Mouse (Mus musculus) embryo, embryonic 10 days (tissue): Measurements from ENCODE around the gene Fstl1.
A peak's percentile ranks its signal among the peaks of the same experiment; 100 is the strongest.

Experiments used
- DNase-seq: peaks from one replicate; pipeline ENCODE4 v3.0.0-alpha.2; 2015; ENCODE audit warnings: low spot score

Gene Fstl1

DNA sequence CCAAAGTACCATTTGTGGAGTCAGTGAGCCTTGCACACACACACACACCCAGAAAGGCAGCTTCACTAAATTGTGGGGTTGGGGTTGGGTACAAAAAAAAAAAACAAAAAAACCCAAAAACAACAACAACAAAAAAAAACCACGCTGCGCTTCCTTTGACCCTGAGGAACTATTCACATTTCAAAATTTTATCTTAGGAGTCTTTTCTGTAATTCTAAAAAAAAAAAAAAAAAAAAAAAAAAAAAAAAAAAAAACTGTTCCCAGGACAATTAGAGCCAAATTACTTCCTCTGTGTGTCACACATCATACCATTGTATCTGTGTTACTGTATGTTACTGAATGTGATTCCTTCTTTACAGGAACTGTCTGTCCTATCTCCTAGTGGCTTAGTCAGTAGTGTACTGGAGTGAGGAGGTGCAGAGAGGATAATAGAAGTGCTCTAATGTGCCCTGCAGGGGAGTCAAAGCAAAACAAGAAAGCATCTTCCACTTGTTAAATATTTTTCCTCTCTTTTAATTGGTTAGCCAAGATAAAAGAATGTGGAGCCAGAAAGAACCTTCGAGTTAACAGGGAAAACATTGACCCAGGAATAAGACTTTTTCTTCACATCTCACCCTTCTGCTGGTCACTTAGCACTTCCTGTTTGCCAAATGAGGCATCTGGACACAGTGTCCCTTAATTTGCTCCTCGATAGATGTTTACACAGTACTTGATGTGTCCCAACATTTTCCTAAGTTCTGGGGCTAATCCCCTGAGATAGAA, 93.0 kb downstream of the Fstl1 start:
- peak; percentile 29 for DNase-seq

DNA sequence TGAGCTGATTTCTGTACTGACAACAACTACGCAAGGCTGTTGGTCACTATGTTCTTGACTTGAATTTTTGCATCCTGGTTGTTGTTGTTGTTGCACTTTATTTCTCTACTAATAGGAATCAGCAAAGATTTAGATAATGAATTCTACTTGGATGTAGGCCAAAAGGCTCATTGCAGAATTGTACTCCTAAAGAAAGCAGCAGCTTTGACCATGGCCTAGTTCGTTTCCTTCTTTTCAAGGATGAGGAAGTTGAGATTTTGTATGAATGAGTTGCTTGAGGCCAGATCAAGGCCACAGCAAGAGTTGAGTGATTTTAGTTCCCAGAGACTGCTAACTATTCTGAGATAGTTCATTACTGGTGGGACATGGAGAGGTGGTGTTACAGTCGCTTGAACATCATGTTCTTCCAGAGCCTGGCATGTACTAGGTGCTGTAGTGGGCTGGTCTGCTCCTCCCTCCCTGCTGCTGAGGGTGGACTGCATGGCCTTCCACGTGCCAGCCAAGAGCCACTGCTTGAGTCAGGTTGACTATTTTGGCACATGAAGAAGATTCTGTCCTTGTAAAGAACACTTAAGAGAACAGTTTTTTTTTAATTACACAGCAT, 94.5 kb downstream of the Fstl1 start:
- DNase-seq = no peak

DNA sequence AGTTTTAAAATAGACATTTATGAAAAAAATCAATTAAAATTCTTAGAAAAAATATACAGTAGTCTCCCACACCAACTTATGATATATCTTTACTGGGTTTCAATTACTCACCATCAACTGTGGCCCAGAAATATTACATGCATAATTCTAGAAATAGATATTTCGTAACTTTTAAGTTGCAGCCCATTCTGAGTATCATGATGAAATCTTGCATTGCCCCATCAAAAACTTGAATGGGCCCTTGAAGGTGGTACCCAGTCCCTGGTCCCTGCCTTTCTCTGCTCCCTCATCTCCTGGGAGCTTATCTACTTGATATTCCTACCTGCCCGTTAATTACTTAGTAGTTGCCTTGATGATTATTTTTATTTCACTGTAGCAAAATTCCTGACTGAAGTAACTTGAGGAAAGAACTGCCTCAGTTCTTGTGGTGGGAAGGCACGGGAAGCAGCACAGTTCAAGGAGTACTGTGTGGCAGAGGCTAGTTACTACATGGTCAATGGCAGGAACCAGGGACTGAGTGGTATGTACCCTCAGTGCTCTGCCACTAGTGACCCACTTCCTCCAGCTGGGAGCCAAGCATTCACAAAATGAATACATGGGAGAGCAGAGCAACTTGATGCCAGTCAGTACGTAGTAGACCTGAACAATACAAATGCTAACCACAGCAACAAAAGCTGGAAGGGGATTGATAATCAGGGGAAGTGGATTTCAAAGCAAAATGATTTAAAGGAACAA, 98.0 kb downstream of the Fstl1 start:
- DNase-seq = no peak

DNA sequence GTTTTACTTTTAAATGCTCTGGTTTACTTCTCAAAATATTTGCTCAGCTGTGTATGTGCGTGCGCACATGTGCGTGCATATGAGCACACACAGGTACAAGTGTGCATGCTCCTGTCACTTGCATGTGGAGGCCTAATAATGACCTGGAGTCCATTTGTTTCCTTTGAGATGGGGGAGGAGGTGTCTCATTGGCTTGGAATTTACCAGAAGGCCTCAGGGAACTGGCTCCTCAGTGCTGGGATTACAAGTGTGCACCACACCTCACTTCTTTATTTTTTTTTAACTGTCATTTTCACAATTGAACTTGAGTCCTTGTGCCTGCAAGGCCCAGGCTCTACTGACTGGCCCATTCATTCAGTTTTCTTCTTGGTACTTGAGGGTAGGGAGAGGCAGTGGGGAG, 100.7 kb downstream of the Fstl1 start:
- no peak for DNase-seq

- no peak for DNase-seq
Observed at GRCm38 (mm10) chr16:37878951-37879505, 102.4 kb downstream of the Fstl1 start.

GRCm38 (mm10) chr16:37879750-37880419, 103.2 kb downstream of the Fstl1 start:
- DNase-seq = no peak

DNA sequence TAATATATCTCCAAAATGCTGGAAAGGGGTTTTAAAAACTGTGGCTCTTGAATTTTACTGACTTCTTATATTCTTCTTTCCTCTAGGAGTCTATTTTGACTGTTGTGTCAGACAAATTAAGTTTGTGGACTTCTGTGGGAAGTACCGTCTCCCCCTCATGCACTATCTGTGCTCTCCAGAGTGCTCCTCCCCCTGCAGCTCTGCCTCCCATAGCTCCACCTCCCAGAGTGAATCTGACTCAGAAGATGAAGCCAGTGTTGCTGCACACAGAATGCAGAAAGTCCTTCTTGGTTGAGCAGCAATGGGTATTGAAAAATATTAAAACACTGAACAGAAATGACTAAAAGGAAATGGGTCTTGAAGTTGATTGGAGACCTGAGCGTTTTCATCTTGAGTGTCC, 104.5 kb downstream of the Fstl1 start:
- no peak for DNase-seq
